Mouse (Mus musculus): Measurements from ENCODE around the gene Mif4gd. TPM values are rescaled to one million over a fixed set of nuclear protein-coding genes. Genes with fewer than 3 reads are reported as not detected.
"Not testable (repeated sequence)": the region's sequence is repeated elsewhere in the genome, so short reads cannot be mapped to it uniquely, and the experiment has no call there.

Mif4gd gene
- polyA plus RNA-seq, 1 experiment from 2014 or later = 35.9 TPM

DNA sequence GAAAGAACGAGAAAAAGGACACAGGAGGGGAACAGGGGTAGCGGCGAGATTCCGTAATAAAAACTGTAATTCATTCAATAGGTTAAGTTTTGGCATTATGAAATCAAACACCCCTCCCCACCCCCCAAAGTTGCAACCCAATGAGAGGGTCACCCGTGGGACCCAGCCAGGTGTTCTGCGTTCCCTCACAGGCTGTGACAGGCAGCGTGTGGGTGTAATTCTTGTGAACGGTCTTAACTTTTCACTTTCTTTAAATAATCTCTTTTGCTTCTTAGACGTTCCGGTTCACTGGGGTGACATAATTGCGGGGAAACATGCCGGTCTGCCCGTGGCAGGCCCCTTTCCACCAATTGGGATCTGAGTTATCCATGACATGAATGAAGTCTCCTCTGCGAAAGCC is 32.7 kb upstream of the Mif4gd start:
- H3K36me3 ChIP-seq (ENCODE audit: control insufficient read depth, insufficient read depth, low read length); ATAC-seq (ENCODE audit: insufficient read depth, low FRiP score); H3K27me3 ChIP-seq (ENCODE audit: control insufficient read depth, insufficient read depth, low read length); H3K9me3 ChIP-seq (replicated peaks; ENCODE audit: control insufficient read depth, low read length); H3K4me3 ChIP-seq (replicated peaks; ENCODE audit: low read length); H3K9ac ChIP-seq (ENCODE audit: low read length); H3K4me1 ChIP-seq (ENCODE audit: control insufficient read depth, insufficient read depth, low read length); H3K4me2 ChIP-seq (ENCODE audit: low read depth, low read length); H3K27ac ChIP-seq (ENCODE audit: low read length): not testable (repeated sequence)
- WGBS = 64% methylated on average over 14 of the region's 14 CpGs

- 84% methylated on average over 13 of the region's 13 CpGs for WGBS
- H3K9me3 ChIP-seq (replicated peaks; ENCODE audit: control insufficient read depth, low read length) = no peaks in the 10 kb centered on the region
- no peak overlapping the region for H3K27ac ChIP-seq (ENCODE audit: low read length)
- H3K4me2 ChIP-seq (ENCODE audit: low read depth, low read length) = no peak overlapping the region
- no peak overlapping the region for H3K4me3 ChIP-seq (replicated peaks; ENCODE audit: low read length)
- no peak overlapping the region for H3K9ac ChIP-seq (ENCODE audit: low read length)
- no peaks in the 10 kb centered on the region for H3K27me3 ChIP-seq (ENCODE audit: control insufficient read depth, insufficient read depth, low read length)
- H3K36me3 ChIP-seq (ENCODE audit: control insufficient read depth, insufficient read depth, low read length) = no peaks in the 10 kb centered on the region
- no peaks in the 10 kb centered on the region for H3K4me1 ChIP-seq (ENCODE audit: control insufficient read depth, insufficient read depth, low read length)
- no peak for ATAC-seq (ENCODE audit: insufficient read depth, low FRiP score)
These were observed 31.5 kb upstream of the Mif4gd start for GRCm38 (mm10) chr11:115644308-115644707.

GRCm38 (mm10) chr11:115643265-115643664 is 30.5 kb upstream of the Mif4gd start:
- Histone ChIP-seq H3K27ac (ENCODE audit: low read length) (no peak overlapping the region), H3K9ac (ENCODE audit: low read length) (no peak overlapping the region), H3K4me2 (ENCODE audit: low read depth, low read length) (no peak overlapping the region), H3K4me1 (ENCODE audit: control insufficient read depth, insufficient read depth, low read length) (no peaks in the 10 kb centered on the region), H3K9me3 (replicated peaks; ENCODE audit: control insufficient read depth, low read length) (no peaks in the 10 kb centered on the region), H3K27me3 (ENCODE audit: control insufficient read depth, insufficient read depth, low read length) (no peaks in the 10 kb centered on the region), H3K4me3 (replicated peaks; ENCODE audit: low read length) (no peak overlapping the region), H3K36me3 (ENCODE audit: control insufficient read depth, insufficient read depth, low read length) (no peaks in the 10 kb centered on the region)
- 66% methylated on average over 10 of the region's 10 CpGs for WGBS
- ATAC-seq (ENCODE audit: insufficient read depth, low FRiP score) = no peak

DNA sequence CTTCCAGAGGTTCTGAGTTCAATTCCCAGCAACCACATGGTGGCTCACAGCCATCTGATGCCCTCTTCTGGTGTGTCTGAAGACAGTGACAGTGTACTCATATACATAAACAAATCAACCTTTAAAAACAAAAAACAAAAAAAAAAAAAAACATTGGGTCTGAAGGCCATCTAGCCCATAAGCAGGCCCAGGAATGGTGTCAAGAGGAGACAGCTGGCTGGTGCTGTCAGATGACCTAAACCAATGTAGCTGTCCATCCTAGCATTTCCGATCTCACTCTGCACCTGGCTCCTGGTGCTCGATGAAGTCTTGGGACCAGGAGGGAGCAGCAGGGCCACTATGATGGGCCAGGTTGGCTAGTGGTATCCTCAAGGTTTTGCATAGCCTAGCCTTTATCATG is 29.9 kb upstream of the Mif4gd start:
- Histone ChIP-seq H3K4me1 (ENCODE audit: control insufficient read depth, insufficient read depth, low read length) (no peaks in the 10 kb centered on the region), H3K27me3 (ENCODE audit: control insufficient read depth, insufficient read depth, low read length) (no peaks in the 10 kb centered on the region), H3K9me3 (replicated peaks; ENCODE audit: control insufficient read depth, low read length) (no peaks in the 10 kb centered on the region), H3K9ac (ENCODE audit: low read length) (no peak overlapping the region), H3K36me3 (ENCODE audit: control insufficient read depth, insufficient read depth, low read length) (no peaks in the 10 kb centered on the region), H3K27ac (ENCODE audit: low read length) (no peak overlapping the region), H3K4me3 (replicated peaks; ENCODE audit: low read length) (no peak overlapping the region), H3K4me2 (ENCODE audit: low read depth, low read length) (no peak overlapping the region)
- 94% methylated on average over 2 of the region's 2 CpGs for WGBS
- no peak for ATAC-seq (ENCODE audit: insufficient read depth, low FRiP score)

GRCm38 (mm10) chr11:115641664-115642036 is 28.9 kb upstream of the Mif4gd start:
- WGBS = 88% methylated on average over 4 of the region's 4 CpGs

DNA sequence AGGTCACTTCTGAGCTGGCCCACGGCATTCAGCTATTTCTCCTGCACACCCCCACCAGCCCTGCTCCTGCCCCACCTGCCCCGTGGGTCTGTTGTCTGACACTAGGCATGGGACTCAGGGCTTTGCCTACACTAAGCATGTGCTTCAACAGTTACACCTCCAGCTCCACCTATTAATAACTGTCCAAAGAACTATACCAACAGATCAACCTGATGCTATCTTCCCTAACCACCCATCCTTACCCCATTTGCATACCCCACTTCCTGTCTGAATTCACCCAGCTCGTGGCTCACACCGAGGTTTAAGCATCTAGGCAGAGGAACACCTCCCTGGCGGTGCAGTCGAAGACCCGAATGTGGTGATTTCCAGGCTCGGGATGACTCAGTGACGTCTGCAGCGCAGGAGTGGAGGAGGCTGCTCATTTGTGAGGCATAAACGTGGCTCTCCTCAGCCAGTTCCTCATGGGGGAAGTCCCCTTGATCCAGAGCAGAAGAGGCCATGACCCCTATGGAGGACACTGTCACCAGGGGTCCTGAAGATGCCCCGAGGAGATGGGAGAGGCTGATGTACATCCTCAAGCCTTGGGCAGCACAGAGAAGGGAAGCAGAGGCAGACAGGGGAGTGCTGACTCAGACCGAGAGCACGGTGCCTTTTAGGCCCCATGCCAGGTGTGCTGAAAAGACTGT is 28.4 kb upstream of the Mif4gd start:
- Histone ChIP-seq H3K9me3 (replicated peaks; ENCODE audit: control insufficient read depth, low read length) (no peaks in the 10 kb centered on the region), H3K4me3 (replicated peaks; ENCODE audit: low read length) (no peak overlapping the region), H3K4me1 (ENCODE audit: control insufficient read depth, insufficient read depth, low read length) (no peaks in the 10 kb centered on the region), H3K36me3 (ENCODE audit: control insufficient read depth, insufficient read depth, low read length) (no peaks in the 10 kb centered on the region), H3K9ac (ENCODE audit: low read length) (no peak overlapping the region), H3K27ac (ENCODE audit: low read length) (no peak overlapping the region), H3K27me3 (ENCODE audit: control insufficient read depth, insufficient read depth, low read length) (no peaks in the 10 kb centered on the region), H3K4me2 (ENCODE audit: low read depth, low read length) (no peak overlapping the region)
- no peak for ATAC-seq (ENCODE audit: insufficient read depth, low FRiP score)
- 45% methylated on average over 14 of the region's 14 CpGs for WGBS

More at GRCm38 (mm10) chr11:115641664-115642036, 28.9 kb upstream of the Mif4gd start:
- no peak for ATAC-seq (ENCODE audit: insufficient read depth, low FRiP score)
- Histone ChIP-seq H3K27me3 (ENCODE audit: control insufficient read depth, insufficient read depth, low read length) (no peaks in the 10 kb centered on the region), H3K9me3 (replicated peaks; ENCODE audit: control insufficient read depth, low read length) (no peaks in the 10 kb centered on the region), H3K4me3 (replicated peaks; ENCODE audit: low read length) (no peak overlapping the region), H3K9ac (ENCODE audit: low read length) (no peak overlapping the region), H3K4me2 (ENCODE audit: low read depth, low read length) (no peak overlapping the region), H3K36me3 (ENCODE audit: control insufficient read depth, insufficient read depth, low read length) (no peaks in the 10 kb centered on the region), H3K4me1 (ENCODE audit: control insufficient read depth, insufficient read depth, low read length) (no peaks in the 10 kb centered on the region), H3K27ac (ENCODE audit: low read length) (no peak overlapping the region)

- 80% methylated on average over 3 of the region's 4 CpGs for WGBS
- no peak for ATAC-seq (ENCODE audit: insufficient read depth, low FRiP score)
- H3K4me3 ChIP-seq (replicated peaks; ENCODE audit: low read length) = no peak overlapping the region
- no peaks in the 10 kb centered on the region for H3K27me3 ChIP-seq (ENCODE audit: control insufficient read depth, insufficient read depth, low read length)
- H3K4me2 ChIP-seq (ENCODE audit: low read depth, low read length) = no peak overlapping the region
- no peak overlapping the region for H3K27ac ChIP-seq (ENCODE audit: low read length)
- no peaks in the 10 kb centered on the region for H3K9me3 ChIP-seq (replicated peaks; ENCODE audit: control insufficient read depth, low read length)
- no peaks in the 10 kb centered on the region for H3K4me1 ChIP-seq (ENCODE audit: control insufficient read depth, insufficient read depth, low read length)
- no peaks in the 10 kb centered on the region for H3K36me3 ChIP-seq (ENCODE audit: control insufficient read depth, insufficient read depth, low read length)
- H3K9ac ChIP-seq (ENCODE audit: low read length) = no peak overlapping the region
These were observed 27.6 kb upstream of the Mif4gd start for GRCm38 (mm10) chr11:115640311-115640828.

- Histone ChIP-seq H3K4me3 (replicated peaks; ENCODE audit: low read length) (no peak overlapping the region), H3K27me3 (ENCODE audit: control insufficient read depth, insufficient read depth, low read length) (no peaks in the 10 kb centered on the region), H3K4me2 (ENCODE audit: low read depth, low read length) (no peak overlapping the region), H3K27ac (ENCODE audit: low read length) (no peak overlapping the region), H3K9ac (ENCODE audit: low read length) (peak overlapping the region; percentile 19; the same call in 1 of the 2 replicates), H3K9me3 (replicated peaks; ENCODE audit: control insufficient read depth, low read length) (no peaks in the 10 kb centered on the region), H3K4me1 (ENCODE audit: control insufficient read depth, insufficient read depth, low read length) (no peaks in the 10 kb centered on the region), H3K36me3 (ENCODE audit: control insufficient read depth, insufficient read depth, low read length) (no peaks in the 10 kb centered on the region)
- ATAC-seq (ENCODE audit: insufficient read depth, low FRiP score) = no peak
- WGBS = 73% methylated on average over 4 of the region's 4 CpGs
These were observed 26.8 kb upstream of the Mif4gd start for GRCm38 (mm10) chr11:115639540-115639939.

DNA sequence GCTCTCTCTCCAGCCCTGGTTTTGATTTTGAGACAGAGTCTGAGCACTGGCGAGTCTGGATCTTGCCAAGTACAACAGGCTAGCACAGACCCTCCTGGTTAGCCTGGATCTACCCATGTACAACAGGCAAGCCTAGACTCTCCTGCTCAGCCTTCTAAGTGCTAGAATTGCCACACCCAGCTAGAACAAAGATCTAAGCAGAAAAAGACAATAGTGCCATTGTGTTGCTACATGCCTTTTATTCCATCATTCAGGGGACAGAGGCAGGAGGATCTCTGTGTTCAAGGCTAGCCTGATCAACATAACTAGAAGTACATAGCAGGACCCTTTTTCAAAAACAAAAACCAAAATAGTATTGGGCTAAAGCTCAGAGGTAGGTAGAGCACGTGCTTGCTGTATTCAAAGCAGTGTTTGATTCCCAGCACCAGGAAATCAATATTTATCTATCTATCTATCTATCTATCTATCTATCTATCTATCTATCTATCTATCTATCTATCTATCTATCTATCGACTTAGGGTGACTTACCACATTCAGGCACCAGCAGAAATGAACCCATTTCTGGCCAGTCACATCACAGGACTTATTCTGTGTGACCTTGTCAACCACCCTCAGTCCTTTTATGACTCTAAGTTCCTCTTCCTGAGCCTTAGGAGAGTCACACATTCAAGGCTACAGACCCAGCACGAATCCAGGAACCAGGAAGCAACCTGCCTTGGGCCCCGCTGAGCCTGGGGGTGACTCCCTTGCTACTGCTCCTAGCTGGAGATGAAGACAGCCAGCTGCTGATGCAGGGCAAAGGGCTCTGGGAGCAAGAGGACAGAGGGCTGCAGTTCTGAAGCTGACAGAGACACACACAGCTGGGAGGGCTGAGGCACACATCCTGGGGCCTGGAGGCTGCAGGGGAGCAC is 26.0 kb upstream of the Mif4gd start:
- no peaks in the 10 kb centered on the region for H3K27me3 ChIP-seq (ENCODE audit: control insufficient read depth, insufficient read depth, low read length)
- no peak for ATAC-seq (ENCODE audit: insufficient read depth, low FRiP score)
- H3K27ac ChIP-seq (ENCODE audit: low read length) = no peak overlapping the region
- WGBS = 60% methylated on average over 5 of the region's 5 CpGs
- no peaks in the 10 kb centered on the region for H3K9me3 ChIP-seq (replicated peaks; ENCODE audit: control insufficient read depth, low read length)
- H3K36me3 ChIP-seq (ENCODE audit: control insufficient read depth, insufficient read depth, low read length) = no peaks in the 10 kb centered on the region
- H3K4me3 ChIP-seq (replicated peaks; ENCODE audit: low read length) = no peak overlapping the region
- H3K4me2 ChIP-seq (ENCODE audit: low read depth, low read length) = no peak overlapping the region
- peak overlapping the region; percentile 19; the same call in 1 of the 2 replicates for H3K9ac ChIP-seq (ENCODE audit: low read length)
- H3K4me1 ChIP-seq (ENCODE audit: control insufficient read depth, insufficient read depth, low read length) = no peaks in the 10 kb centered on the region
